Mouse (Mus musculus) neural tube, embryonic 12.5 days (tissue): ENCODE results near the gene Apol10b. TPM values are rescaled to one million over a fixed set of nuclear protein-coding genes. Genes with fewer than 3 reads are reported as not detected.
"Not testable (repeated sequence)": the region's sequence is repeated elsewhere in the genome, so short reads cannot be mapped to it uniquely, and the experiment has no call there.

Source experiments
- ATAC-seq: fragments of 200-750 bp; cut with Nextera tagmentation; 2 replicates; pipeline ENCODE4 v1.8.0; 2017; ENCODE audit warnings: low read depth, mild to moderate bottlenecking, moderate TSS enrichment, moderate library complexity; ENCODE audit not compliant: low FRiP score
- H3K27ac ChIP-seq: fragments of 300-500 bp; sonication (generic); 2 replicates; pipeline ENCODE4 v1.5.1; 2016
- H3K27me3 ChIP-seq: fragments of 300-500 bp; sonication (generic); replicated peaks from 2 replicates; pipeline ENCODE4 v1.6.1; 2016; ENCODE audit warnings: mild to moderate bottlenecking
- H3K36me3 ChIP-seq: fragments of 300-500 bp; sonication (generic); 2 replicates; pipeline ENCODE4 v1.6.1; 2016; ENCODE audit warnings: mild to moderate bottlenecking
- H3K4me1 ChIP-seq: fragments of 300-500 bp; sonication (generic); 2 replicates; pipeline ENCODE4 v1.6.1; 2016
- H3K4me2 ChIP-seq: fragments of 300-500 bp; sonication (generic); replicated peaks from 2 replicates; pipeline ENCODE4 v1.6.1; 2016; ENCODE audit warnings: mild to moderate bottlenecking
- H3K4me3 ChIP-seq: fragments of 300-500 bp; sonication (generic); 2 replicates; pipeline ENCODE4 v1.5.1; 2016
- H3K9ac ChIP-seq: fragments of 300-500 bp; sonication (generic); 2 replicates; pipeline ENCODE4 v1.6.1; 2016; ENCODE audit warnings: mild to moderate bottlenecking
- H3K9me3 ChIP-seq: fragments of 300-500 bp; sonication (generic); 2 replicates; pipeline ENCODE4 v1.6.1; 2016; ENCODE audit warnings: mild to moderate bottlenecking
- WGBS: fragments of 180-500 bp; shearing (Covaris S2); methylation state at CpG from one replicate; pipeline ENCODE4 v1.1.7; 2016; 5-methylcytosine and 5-hydroxymethylcytosine counted together
- polyA plus RNA-seq: library from polyadenylated mRNA; unstranded; fragments of >200 nt; fragmentation: Nextera tagmentation; extraction: Ambion mirVana; gene quantifications from 2 replicates; pipeline ENCODE4 v1.2.1, GENCODE M21; 2016

Gene Apol10b
- polyA plus RNA-seq, 1 experiment from 2014 or later: not detected

DNA sequence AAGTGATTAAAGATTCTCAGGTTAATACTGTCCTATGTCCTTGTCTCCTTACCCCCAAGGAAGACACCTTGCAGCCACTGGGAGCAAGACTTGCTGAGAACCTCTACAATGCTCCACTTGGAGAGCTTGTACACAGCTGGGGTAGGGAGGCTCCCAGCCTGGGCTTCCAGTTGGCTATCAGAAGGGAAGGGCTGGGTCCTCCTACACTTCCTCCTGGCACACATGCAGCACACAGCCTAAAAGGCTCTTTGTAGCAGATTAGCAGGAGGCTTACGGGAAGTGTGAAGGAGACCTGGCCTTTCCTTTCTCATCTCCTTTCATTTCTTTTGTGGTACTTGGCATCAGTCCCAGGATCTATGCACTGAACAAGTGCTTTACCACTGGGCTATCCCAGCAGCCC lies 14.2 kb downstream of the Apol10b start:
- no peaks in the 10 kb centered on the region for H3K36me3 ChIP-seq
- no peak overlapping the region for H3K9ac ChIP-seq
- no peak overlapping the region for H3K4me2 ChIP-seq
- H3K27me3 ChIP-seq: no peaks in the 10 kb centered on the region
- H3K9me3 ChIP-seq: no peaks in the 10 kb centered on the region; the same call in 1 of the 2 replicates
- ATAC-seq: no peak
- H3K4me1 ChIP-seq: no peaks in the 10 kb centered on the region
- WGBS: 67% methylated on average over 1 of the region's 1 CpGs
- no peak overlapping the region for H3K4me3 ChIP-seq
- no peak overlapping the region for H3K27ac ChIP-seq

DNA sequence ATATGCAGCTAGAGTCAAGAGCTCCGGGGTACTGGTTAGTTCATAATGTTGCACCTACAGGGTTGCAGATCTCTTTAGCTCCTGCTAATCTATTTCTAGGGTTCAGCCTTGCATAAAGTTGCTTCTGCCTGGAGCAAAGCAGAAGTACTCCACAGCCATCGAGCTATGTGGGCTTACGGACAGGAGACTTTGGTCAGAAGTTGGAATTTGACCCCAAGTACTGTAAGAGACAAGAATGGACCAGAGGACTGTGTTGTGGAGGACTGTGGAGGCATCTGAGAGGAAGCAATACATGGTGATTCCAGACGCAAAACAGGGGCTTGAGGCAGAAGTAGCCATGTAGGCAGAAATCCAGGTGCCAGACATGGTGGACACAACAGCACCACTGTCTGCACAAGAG lies 16.6 kb downstream of the Apol10b start:
- Histone ChIP-seq H3K4me2 (no peak overlapping the region), H3K36me3 (no peaks in the 10 kb centered on the region), H3K4me3 (no peak overlapping the region), H3K27me3 (no peaks in the 10 kb centered on the region), H3K9me3 (no peaks in the 10 kb centered on the region; the same call in 1 of the 2 replicates), H3K27ac (no peak overlapping the region), H3K9ac (no peak overlapping the region), H3K4me1 (no peaks in the 10 kb centered on the region)
- WGBS: 91% methylated on average over 4 of the region's 4 CpGs
- ATAC-seq: no peak

- Histone ChIP-seq H3K36me3 (no peaks in the 10 kb centered on the region), H3K27me3 (no peaks in the 10 kb centered on the region), H3K4me2 (no peak overlapping the region), H3K4me1 (no peaks in the 10 kb centered on the region), H3K9ac (no peak overlapping the region), H3K27ac (no peak overlapping the region), H3K9me3 (no peaks in the 10 kb centered on the region; the same call in 1 of the 2 replicates), H3K4me3 (no peak overlapping the region)
- ATAC-seq: no peak
- WGBS: 95% methylated on average over 2 of the region's 2 CpGs
Observed at GRCm38 (mm10) chr15:77578801-77579200, 17.1 kb downstream of the Apol10b start.

GRCm38 (mm10) chr15:77563219-77563618 lies 32.7 kb downstream of the Apol10b start:
- Histone ChIP-seq H3K9ac (no peak overlapping the region), H3K27me3 (no peaks in the 10 kb centered on the region), H3K4me1 (no peaks in the 10 kb centered on the region), H3K4me3 (no peak overlapping the region), H3K9me3 (no peaks in the 10 kb centered on the region), H3K27ac (no peak overlapping the region), H3K36me3 (no peaks in the 10 kb centered on the region), H3K4me2 (no peak overlapping the region)
- ATAC-seq: no peak

- no peaks in the 10 kb centered on the region for H3K9me3 ChIP-seq
- no peak within 1 kb of the TSS for H3K9ac ChIP-seq
- no peaks in the 10 kb centered on the region for H3K36me3 ChIP-seq
- H3K4me2 ChIP-seq: no peak within 1 kb of the TSS
- H3K4me3 ChIP-seq: no peak within 1 kb of the TSS
- no peaks in the 10 kb centered on the region for H3K27me3 ChIP-seq
- no peak within 1 kb of the TSS for H3K27ac ChIP-seq
- H3K4me1 ChIP-seq: no peaks in the 10 kb centered on the region
- no peak for ATAC-seq
Observed at GRCm38 (mm10) chr15:77561792-77562191, 34.1 kb downstream of the Apol10b start, which contains the start of gene 1700025B11Rik. 1700025B11Rik (minus strand) TSS chr15:77561892.

GRCm38 (mm10) chr15:77539221-77539620 lies 56.7 kb downstream of the Apol10b start:
- H3K4me3 ChIP-seq, ATAC-seq, H3K36me3 ChIP-seq, H3K4me1 ChIP-seq, H3K4me2 ChIP-seq, H3K9ac ChIP-seq, H3K9me3 ChIP-seq, H3K27ac ChIP-seq, H3K27me3 ChIP-seq: not testable (repeated sequence)
- WGBS: 58% methylated on average over 1 of the region's 1 CpGs

Other genes with a start within 250 kb of the Apol10b start
- gene Apol7a, start 197.0 kb downstream of the Apol10b start, polyA plus RNA-seq: not detected in 2 replicates
- 0.24 TPM in 1 of 2 replicates, not detected in the other for gene Apol9a, start 185.0 kb downstream of the Apol10b start, polyA plus RNA-seq
- not detected in 2 replicates for gene Apol7b, start 148.6 kb downstream of the Apol10b start, polyA plus RNA-seq
- not detected in 2 replicates for gene Apol10a, start 119.1 kb downstream of the Apol10b start, polyA plus RNA-seq
- gene Apol11a, start 87.9 kb downstream of the Apol10b start, polyA plus RNA-seq: not detected in 2 replicates
- gene Apol7c, start 62.8 kb downstream of the Apol10b start, polyA plus RNA-seq: not detected in 2 replicates
- not detected in 2 replicates for gene 1700025B11Rik, start 34.2 kb downstream of the Apol10b start, polyA plus RNA-seq
- not detected in 2 replicates for gene Gm36245, start 3.1 kb upstream of the Apol10b start, polyA plus RNA-seq
- not detected in 2 replicates for gene Apol11b, start 47.2 kb upstream of the Apol10b start, polyA plus RNA-seq
- gene Apol7e, start 102.7 kb upstream of the Apol10b start, polyA plus RNA-seq: not detected in 2 replicates
- not detected in 2 replicates for gene Apol9b, start 132.9 kb upstream of the Apol10b start, polyA plus RNA-seq
- gene Apol8, start 160.9 kb upstream of the Apol10b start, polyA plus RNA-seq: 0.26 and 0.48 TPM in 2 replicates
- gene Myh9, start 246.1 kb upstream of the Apol10b start, polyA plus RNA-seq: 20.9 and 21.0 TPM in 2 replicates